Mouse (Mus musculus) frontal cortex, adult (tissue): ENCODE results near the gene Mrpl38.
"Not testable (repeated sequence)": the region's sequence is repeated elsewhere in the genome, so short reads cannot be mapped to it uniquely, and the experiment has no call there.

Experiments used
- ATAC-seq: cut with Nextera tagmentation; 2 replicates; pipeline ENCODE4 v1.9.2; 2017; ENCODE audit warnings: mild to moderate bottlenecking, moderate library complexity, mixed read lengths; ENCODE audit not compliant: low TSS enrichment

The Mrpl38 gene

DNA sequence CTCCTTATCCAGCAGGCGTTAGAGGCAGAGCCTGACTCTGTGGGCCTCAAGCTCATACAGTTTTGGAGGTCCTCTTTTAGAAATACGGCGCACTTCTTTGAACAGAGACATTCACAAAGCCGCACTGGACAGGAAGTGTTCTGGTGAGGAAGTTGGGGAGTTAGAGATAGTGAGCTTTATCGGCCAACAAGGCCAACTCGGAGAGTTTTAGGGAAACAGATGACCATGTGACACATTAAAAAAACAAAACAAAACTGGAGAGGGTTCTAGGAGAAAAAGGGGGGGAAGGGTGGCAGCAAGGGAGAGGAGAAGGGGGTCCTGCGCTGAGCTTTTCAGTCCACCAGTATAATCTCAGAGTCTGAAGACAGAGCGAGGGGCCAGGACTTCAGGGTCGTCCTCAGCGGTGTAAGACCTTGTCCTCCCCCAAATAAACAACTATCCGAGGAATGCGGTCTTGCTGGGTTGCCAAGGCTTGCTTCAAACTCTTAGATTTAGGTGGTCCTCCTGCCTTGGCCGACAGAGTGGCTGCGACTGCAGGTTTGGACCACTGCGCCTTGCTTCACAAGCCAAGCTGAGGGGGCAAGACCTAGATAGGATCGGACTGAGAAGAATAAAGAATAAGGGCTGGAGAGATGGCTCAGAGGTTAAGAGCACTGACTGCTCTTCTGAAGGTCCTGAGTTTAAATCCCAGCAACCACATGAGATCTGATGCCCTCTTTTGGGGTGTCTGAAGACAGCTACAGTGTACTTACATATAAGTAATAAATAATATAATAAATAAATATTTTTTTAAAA lies 44.7 kb downstream of the Mrpl38 start:
- ATAC-seq: no peak

- not testable (repeated sequence) for ATAC-seq
Observed at GRCm38 (mm10) chr11:116092959-116093358, 45.7 kb downstream of the Mrpl38 start.

- no peak for ATAC-seq
Observed at GRCm38 (mm10) chr11:116091591-116091990, 47.1 kb downstream of the Mrpl38 start.

DNA sequence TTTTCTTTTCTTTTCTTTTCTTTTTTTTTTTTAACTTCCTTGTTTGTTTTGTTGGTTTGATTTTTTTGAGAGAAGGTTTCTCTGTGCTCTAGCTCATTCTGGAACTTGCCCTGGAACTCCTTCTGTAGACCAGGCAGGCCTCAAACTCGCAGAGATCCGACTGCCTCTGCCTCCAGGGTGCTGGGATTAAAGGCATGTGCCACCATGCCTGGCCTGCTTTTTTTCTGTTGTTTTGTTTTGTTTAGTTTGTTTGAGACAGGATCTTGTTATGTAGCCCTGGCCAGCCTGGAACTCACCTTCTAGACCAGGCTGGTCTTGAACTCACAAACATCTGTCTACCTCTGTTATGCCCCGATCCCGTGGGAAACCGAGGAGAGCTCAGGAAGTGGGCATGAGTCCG lies 49.1 kb downstream of the Mrpl38 start:
- no peak for ATAC-seq

- no peak for ATAC-seq
Observed at GRCm38 (mm10) chr11:116088741-116089394, 49.8 kb downstream of the Mrpl38 start.

DNA sequence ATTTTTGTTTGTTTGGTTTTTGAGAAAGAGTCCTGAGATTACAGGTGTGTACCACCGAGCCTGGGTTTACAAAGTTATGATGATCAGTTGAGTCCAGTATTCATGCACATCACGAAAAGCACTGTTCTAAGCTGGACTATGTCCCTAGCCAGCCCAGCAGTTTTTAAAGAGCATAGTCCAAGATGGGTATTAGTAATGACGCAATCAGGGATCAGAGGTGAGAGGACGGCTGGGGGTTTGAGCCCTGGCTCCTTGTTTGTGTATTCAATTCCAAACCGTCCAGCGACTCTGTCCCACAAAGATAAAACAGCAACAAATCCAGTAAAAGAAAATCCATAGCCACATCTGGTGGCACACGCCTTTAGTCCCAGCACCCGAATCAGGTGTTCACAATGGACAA lies 50.5 kb downstream of the Mrpl38 start:
- ATAC-seq: no peak

GRCm38 (mm10) chr11:116087194-116088130 lies 51.2 kb downstream of the Mrpl38 start:
- ATAC-seq: peak; percentile 67

- ATAC-seq: peak; percentile 96
Observed at GRCm38 (mm10) chr11:116086258-116087193, 52.1 kb downstream of the Mrpl38 start, which contains the start of gene Wbp2. Wbp2 (minus strand) TSS chr11:116086995.

GRCm38 (mm10) chr11:116084166-116084565 lies 54.5 kb downstream of the Mrpl38 start:
- ATAC-seq: no peak

DNA sequence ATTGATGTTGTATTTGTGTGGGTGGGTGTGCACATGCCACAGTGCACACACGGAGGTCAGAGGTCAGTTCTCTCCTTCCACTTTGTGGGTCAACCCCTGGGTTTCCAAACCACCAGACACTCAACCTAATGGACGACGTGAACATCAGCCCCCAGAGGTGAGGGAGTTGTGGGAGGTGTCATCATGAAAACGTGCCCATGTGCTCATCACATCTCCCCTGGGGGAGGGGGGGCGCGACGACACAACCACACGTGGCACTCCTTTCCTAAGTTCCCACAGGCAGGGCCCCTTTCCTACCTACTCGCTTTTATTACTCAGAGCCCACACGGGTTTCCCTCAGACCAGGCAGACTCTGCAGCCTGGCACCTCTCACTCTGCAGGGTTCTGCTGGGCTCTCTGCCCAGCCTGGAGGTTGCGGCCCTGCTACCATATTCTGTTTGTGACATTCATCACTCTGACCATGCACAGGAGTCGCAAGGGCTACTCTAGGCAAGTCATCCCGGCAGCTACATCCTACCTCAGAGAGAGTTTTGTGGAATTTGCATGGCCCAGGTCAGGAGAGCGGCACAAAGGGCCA lies 55.5 kb downstream of the Mrpl38 start:
- no peak for ATAC-seq
